Mouse (Mus musculus): ENCODE data around the gene Rbpms2. TPM values are rescaled to one million over a fixed set of nuclear protein-coding genes. Genes with fewer than 3 reads are reported as not detected.
"Not testable (repeated sequence)": the region's sequence is repeated elsewhere in the genome, so short reads cannot be mapped to it uniquely, and the experiment has no call there.

The Rbpms2 gene
- total RNA-seq, 2 experiments from 2014 or later: 0.17 TPM; not detected in 1

DNA sequence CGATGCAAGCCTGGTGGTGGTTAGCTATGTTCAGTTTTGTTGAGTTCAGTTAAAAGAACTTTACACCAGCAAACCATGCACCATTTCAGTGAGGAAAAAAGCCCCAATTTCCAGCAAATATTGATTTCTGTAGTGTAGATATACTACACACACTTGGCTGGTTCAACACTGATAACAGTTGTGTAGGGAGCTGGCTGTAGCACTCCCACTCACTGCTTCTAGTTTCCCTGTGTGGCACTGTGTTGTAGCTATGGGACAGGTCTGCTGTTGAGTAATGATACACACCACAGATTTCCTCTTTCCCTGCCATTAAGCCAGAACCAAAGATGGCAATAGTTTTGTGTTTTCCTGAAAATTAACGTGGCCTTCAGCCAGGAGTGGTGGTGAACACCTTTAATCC is 55.3 kb downstream of the Rbpms2 start:
- no peak for ATAC-seq (replicated peaks; ENCODE audit: low FRiP score, poor library complexity, severe bottlenecking)

DNA sequence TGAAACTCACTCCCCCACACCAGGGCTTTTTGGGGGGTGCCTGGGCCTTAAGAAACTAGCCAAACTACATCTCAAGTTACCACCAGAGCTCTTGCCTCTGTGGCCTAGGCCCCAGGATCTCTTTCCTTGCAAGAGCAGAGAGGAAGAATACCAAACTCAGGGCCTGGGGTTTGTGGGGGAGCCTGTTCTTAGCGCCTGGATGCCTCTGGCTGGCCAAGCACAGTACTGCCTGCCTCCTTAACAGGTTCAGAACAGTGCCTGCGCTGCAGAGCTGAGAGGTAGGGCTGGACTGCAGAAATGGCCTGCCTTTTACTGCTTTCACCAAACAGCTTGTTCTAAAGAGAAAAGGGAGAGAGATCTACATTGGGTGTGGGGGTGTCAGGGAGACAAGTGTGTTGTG is 60.4 kb downstream of the Rbpms2 start:
- not testable (repeated sequence) for ATAC-seq (replicated peaks; ENCODE audit: low FRiP score, poor library complexity, severe bottlenecking)

DNA sequence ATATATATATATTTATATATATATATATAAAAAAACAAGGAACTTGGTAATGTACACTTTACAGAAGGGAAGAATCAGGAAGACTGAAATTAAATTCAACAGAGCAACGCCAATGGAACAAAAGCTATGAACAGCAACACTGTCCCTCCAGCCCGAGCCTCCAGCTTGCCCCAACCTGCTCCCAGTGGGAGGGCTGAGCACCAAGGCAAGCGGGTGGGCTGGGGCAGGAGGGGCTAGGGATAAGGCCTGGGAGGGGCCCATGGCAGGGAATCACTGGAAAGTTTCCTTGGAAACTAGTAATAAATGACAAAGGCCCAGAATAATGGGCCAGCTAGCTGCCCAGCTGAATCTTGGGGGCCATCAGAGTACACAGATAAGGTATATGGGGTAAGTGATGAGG is 63.0 kb downstream of the Rbpms2 start:
- no peak for ATAC-seq (replicated peaks; ENCODE audit: low FRiP score, poor library complexity, severe bottlenecking)

DNA sequence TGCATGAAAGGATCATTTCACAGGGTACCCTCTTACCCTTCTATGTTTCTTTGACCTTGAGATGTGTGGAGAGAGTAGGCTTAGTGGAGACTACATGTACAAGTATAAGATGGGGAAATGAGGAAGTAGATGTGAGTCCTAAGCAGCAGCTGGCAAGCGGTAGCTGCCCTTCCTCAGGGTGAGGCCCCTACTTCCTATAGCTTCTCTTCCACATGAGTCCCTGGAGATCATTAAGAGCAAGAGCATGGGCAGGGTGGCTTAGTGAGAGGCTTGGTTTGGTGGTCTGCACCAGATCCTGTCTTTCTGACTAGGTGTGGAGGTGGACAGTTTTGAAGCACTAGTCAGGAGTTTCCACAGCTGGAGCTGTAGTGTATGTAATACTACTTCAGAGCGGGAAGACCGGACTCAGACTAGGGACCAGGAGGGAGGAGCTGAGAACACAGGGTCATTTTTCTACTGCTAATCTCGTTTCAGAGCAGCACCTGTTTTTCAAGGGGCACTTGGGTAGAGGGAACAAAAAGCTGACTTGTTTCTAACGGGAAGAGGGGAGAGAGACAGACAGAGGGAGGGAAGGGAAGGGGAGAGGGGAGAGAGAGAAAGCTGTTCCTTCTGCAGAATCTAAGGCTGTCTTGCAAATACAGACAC is 63.6 kb downstream of the Rbpms2 start:
- ATAC-seq (replicated peaks; ENCODE audit: low FRiP score, poor library complexity, severe bottlenecking): no peak

DNA sequence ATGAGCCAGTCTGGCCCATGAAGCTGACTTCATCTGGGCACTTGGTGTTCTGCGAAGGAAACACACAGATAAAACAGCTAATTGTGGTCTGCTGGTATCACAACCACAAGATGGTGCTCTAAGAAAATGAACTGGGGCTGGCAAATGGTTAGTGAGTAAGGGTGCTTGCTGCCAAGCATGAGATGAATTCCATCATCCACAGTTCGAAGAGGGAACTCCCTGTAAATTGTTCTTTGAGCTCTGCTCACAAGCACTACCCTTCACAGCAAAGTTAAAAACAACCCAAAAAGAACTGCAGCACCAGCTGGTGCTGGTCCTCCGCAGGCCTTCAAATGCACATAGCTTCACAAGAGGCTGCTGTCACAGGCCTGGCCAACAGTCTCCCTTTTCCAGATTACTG is 66.2 kb downstream of the Rbpms2 start:
- no peak for ATAC-seq (replicated peaks; ENCODE audit: low FRiP score, poor library complexity, severe bottlenecking)

DNA sequence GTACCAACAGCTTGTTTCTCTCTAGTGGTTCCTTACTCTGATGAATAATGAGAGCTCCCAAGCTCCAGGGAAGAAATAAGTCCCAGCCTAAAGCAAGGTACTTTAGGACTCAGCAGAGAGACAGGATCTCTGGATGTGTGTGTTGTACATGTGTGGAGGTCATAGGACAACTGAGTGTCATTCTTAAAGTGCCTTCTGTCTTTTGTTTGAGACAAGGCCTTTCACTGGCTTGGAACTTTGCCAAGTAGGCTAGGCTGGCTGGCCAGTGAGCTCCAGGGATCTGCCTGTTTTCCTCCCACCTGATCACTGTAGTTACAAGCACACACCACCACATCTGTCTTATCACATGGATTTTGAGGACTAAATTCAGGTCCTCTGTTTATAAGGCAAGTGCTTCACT is 66.9 kb downstream of the Rbpms2 start:
- ATAC-seq (replicated peaks; ENCODE audit: low FRiP score, poor library complexity, severe bottlenecking): no peak

DNA sequence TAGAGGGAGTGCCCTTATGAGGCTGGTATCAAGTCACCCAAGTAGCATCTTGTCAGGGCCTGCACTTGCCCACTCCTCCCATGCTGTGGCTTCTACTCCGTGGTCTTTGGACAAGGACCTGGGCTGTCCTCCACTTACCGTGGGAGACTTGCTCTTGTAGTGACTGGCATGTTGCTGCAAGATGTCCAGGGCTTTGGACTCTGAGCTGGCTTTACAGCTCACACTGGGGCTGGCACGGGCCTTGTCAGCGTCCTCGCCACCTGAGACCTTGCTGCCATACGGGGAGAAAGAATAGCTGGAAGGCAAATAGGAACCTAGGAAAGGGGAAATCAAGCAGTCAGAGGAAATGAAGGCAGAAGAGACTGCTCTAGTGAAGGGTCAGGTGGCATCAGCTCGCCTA is 67.9 kb downstream of the Rbpms2 start:
- ATAC-seq (replicated peaks; ENCODE audit: low FRiP score, poor library complexity, severe bottlenecking): no peak

DNA sequence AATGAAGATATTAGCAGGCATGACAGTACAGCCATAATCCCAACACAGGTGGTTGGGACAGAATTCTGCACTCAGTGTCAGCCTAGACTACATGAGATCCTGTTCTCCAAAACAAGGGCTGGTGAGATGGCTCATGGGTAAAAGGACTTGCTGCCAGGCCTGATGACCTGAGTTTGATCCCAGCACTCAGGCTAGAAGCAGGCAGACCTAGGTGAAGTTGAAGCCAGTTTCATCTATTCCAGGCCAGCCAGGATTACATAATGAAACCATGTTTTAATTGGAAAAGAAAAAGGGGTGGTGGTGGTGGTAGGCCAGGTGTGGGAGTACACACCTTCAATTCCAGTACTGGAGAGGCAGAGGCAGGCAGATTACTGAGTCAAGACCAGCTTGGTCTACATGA is 68.5 kb downstream of the Rbpms2 start:
- ATAC-seq (replicated peaks; ENCODE audit: low FRiP score, poor library complexity, severe bottlenecking): no peak

DNA sequence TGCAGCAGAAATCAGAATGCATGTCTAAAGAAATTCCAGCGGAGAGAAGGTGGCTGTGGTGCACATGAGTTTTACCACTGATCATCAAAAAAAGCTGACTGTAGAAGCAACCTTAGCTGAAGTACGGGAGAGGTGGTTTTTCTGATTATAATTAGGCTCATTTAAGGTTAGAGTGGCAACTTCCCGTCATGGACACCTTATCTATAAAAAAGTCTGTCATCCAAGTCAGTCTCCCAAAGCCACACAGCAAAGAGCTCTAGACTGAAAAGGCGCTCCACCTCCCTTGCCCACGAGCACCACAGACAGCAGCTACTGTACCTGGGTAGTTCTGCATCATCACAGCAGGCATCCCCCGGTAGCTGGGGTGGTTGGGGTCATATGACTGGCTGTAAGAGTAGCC is 71.1 kb downstream of the Rbpms2 start:
- no peak for ATAC-seq (replicated peaks; ENCODE audit: low FRiP score, poor library complexity, severe bottlenecking)

DNA sequence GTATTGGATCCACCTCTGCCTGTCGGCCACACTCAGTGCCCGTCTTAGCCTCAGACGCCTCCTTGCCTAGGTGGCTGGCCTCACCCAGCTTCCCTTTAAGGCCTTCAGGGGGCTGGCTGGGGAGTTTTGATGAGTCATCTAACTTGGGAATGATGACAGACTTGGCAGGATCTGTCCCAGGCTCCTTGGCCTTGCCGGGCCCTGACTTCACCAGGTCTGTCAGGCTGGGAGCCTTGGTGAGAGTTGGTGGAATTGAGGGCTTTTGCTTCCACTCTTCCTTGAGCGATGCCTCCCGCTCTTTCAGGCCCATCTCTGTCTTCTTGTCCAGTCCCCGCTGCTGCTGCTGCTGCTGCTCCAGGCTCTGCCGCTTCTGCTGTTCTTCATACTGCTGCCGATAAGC is 72.8 kb downstream of the Rbpms2 start:
- no peak for ATAC-seq (replicated peaks; ENCODE audit: low FRiP score, poor library complexity, severe bottlenecking)

DNA sequence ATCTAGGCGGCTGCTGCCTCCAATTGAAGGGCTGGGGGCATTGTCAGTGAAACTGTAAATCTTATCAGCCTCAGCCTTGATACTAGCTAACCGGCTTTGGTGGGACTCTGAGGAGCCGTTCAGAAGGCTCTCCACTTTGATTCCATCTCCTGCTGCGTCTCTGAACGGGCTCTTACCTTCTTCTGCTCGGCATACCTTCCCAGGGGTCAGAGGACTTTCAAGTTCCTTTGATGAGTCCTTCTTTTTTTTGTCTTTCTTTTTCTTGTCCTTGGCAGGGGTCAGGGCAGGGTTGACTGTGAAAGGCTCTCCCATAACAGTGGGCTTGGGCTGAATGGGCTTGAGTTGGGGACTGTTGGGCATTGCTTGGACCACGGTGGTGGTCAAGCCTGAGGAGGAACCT is 73.8 kb downstream of the Rbpms2 start:
- ATAC-seq (replicated peaks; ENCODE audit: low FRiP score, poor library complexity, severe bottlenecking): no peak

DNA sequence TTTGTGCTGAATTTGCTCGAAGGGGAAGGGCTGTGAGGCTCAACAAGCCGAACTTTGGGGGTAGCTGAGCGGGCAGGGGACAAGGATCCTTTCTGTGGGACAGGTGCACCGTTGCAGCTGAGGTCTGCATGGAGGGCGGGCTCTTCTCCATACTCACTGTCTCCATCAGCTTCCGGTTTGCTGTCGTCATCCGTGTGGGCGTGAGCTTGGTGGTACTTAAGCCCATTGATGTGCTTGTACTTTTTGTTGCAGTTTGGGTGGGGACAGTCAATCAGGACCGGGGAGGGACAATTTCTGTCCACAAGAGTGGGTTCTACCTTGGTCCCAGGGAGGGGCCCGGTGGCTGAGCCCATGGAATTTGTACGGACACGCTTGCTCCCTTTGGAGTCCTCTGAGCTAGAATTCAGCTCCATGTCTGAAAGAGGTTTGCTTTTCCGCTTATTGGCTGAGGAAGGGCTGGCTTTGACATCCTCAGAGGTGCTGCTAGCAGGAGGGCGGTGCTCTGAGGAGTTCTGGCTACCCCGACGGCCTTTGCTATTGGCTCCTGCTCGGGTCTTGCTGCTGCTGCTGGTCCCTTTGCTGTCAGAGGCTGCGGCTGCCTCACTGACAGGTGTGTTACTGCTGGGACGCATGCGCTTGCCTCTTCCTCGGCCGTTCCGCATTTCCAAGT is 74.6 kb downstream of the Rbpms2 start:
- no peak for ATAC-seq (replicated peaks; ENCODE audit: low FRiP score, poor library complexity, severe bottlenecking)

Other genes starting within 250 kb of the Rbpms2 start
- not detected in 2 replicates for gene Kbtbd13, start 238.0 kb upstream of the Rbpms2 start, total RNA-seq (2015; ENCODE audit: low replicate concordance)
- not detected in 2 replicates for gene Kbtbd13, start 238.0 kb upstream of the Rbpms2 start, total RNA-seq (2017; ENCODE audit: low replicate concordance)
- gene Rasl12, start 231.1 kb upstream of the Rbpms2 start, total RNA-seq (2015; ENCODE audit: low replicate concordance): not detected in 2 replicates
- 0.14 TPM in 1 of 2 replicates, not detected in the other for gene Rasl12, start 231.1 kb upstream of the Rbpms2 start, total RNA-seq (2017; ENCODE audit: low replicate concordance)
- gene Slc51b, start 206.7 kb upstream of the Rbpms2 start, total RNA-seq (2015; ENCODE audit: low replicate concordance): not detected in 2 replicates
- not detected in 2 replicates for gene Slc51b, start 206.7 kb upstream of the Rbpms2 start, total RNA-seq (2017; ENCODE audit: low replicate concordance)
- gene Mtfmt, start 193.9 kb upstream of the Rbpms2 start, total RNA-seq (2015; ENCODE audit: low replicate concordance): 2.1 and 4.8 TPM in 2 replicates
- 1.2 and 2.5 TPM in 2 replicates for gene Mtfmt, start 193.9 kb upstream of the Rbpms2 start, total RNA-seq (2017; ENCODE audit: low replicate concordance)
- 12.5 and 12.7 TPM in 2 replicates for gene Spg21, start 168.7 kb upstream of the Rbpms2 start, total RNA-seq (2015; ENCODE audit: low replicate concordance)
- gene Spg21, start 168.7 kb upstream of the Rbpms2 start, total RNA-seq (2017; ENCODE audit: low replicate concordance): 10.2 and 14.9 TPM in 2 replicates
- gene Ankdd1a, start 109.5 kb upstream of the Rbpms2 start, total RNA-seq (2015; ENCODE audit: low replicate concordance): not detected in 2 replicates
- gene Ankdd1a, start 109.5 kb upstream of the Rbpms2 start, total RNA-seq (2017; ENCODE audit: low replicate concordance): not detected in 2 replicates
- gene Plekho2, start 49.6 kb upstream of the Rbpms2 start, total RNA-seq (2015; ENCODE audit: low replicate concordance): 22.3 and 23.4 TPM in 2 replicates
- 25.3 and 39.0 TPM in 2 replicates for gene Plekho2, start 49.6 kb upstream of the Rbpms2 start, total RNA-seq (2017; ENCODE audit: low replicate concordance)
- 2.9 and 6.9 TPM in 2 replicates for gene Pif1, start 42.5 kb upstream of the Rbpms2 start, total RNA-seq (2015; ENCODE audit: low replicate concordance)
- gene Pif1, start 42.5 kb upstream of the Rbpms2 start, total RNA-seq (2017; ENCODE audit: low replicate concordance): 6.5 and 19.7 TPM in 2 replicates
- gene Oaz2, start 38.4 kb downstream of the Rbpms2 start, total RNA-seq (2015; ENCODE audit: low replicate concordance): 8.3 and 9.0 TPM in 2 replicates
- gene Oaz2, start 38.4 kb downstream of the Rbpms2 start, total RNA-seq (2017; ENCODE audit: low replicate concordance): 16.3 and 17.7 TPM in 2 replicates
- 4.0 and 7.3 TPM in 2 replicates for gene Zfp609, start 197.9 kb downstream of the Rbpms2 start, total RNA-seq (2015; ENCODE audit: low replicate concordance)
- 1.1 and 2.5 TPM in 2 replicates for gene Zfp609, start 197.9 kb downstream of the Rbpms2 start, total RNA-seq (2017; ENCODE audit: low replicate concordance)

All from erythroblast, adult 5-6 weeks (primary cell).